Mouse (Mus musculus) liver, embryonic 14.5 days (tissue): ENCODE measurements around the gene Gm15093. TPM values are rescaled to one million over a fixed set of nuclear protein-coding genes. Genes with fewer than 3 reads are reported as not detected.
"Not testable (repeated sequence)": the region's sequence is repeated elsewhere in the genome, so short reads cannot be mapped to it uniquely, and the experiment has no call there.

Experiments
- ATAC-seq: fragments of 200-750 bp; cut with Nextera tagmentation; 2 replicates; pipeline ENCODE4 v1.8.0; 2017; ENCODE audit warnings: moderate number of reproducible peaks, mild to moderate bottlenecking, moderate library complexity; ENCODE audit not compliant: insufficient read depth
- DNase-seq, 3 experiments: peaks; one replicate each; pipeline ENCODE4 v3.0.0-alpha.2; 2012 to 2013; ENCODE audit warnings: low read depth in 3 of 3, low spot score in 3 of 3
- H3K27ac ChIP-seq: fragments of 300-500 bp; sonication (generic); 2 replicates; pipeline ENCODE4 v1.5.1; 2014; ENCODE audit warnings: moderate library complexity, mild to moderate bottlenecking, control low read depth, inconsistent platforms
- H3K27me3 ChIP-seq: fragments of 300-500 bp; sonication (generic); 2 replicates; pipeline ENCODE4 v1.6.1; 2014; ENCODE audit warnings: mild to moderate bottlenecking, low read length, moderate library complexity; ENCODE audit not compliant: control insufficient read depth, insufficient read depth
- H3K36me3 ChIP-seq: fragments of 300-500 bp; sonication (generic); replicated peaks from 2 replicates; pipeline ENCODE4 v1.6.1; 2014; ENCODE audit warnings: low read depth; ENCODE audit not compliant: control insufficient read depth, insufficient read depth
- H3K4me1 ChIP-seq, 2 experiments: fragments of 200-500 bp in 1 of 2; fragments of 300-500 bp in 1 of 2; sonication (generic) in 1 of 2; replicated peaks; 2 replicates each; pipeline ENCODE4 v1.6.1; 2012 to 2014; ENCODE audit warnings: antibody characterized with exemption in 1 of 2, inconsistent platforms in 1 of 2, low read length in 1 of 2; ENCODE audit not compliant: control insufficient read depth in 2 of 2, insufficient read depth in 2 of 2
- H3K4me2 ChIP-seq: fragments of 300-500 bp; sonication (generic); 2 replicates; pipeline ENCODE4 v1.6.1; 2014; ENCODE audit warnings: low read depth, mild to moderate bottlenecking, control low read depth, moderate library complexity
- H3K4me3 ChIP-seq, 2 experiments: fragments of 200-500 bp in 1 of 2; fragments of 300-500 bp in 1 of 2; sonication (generic) in 1 of 2; 2 replicates each; pipeline ENCODE4 v1.5.1; 2012 to 2014; ENCODE audit warnings: low read depth in 2 of 2, low read length in 2 of 2, mild to moderate bottlenecking in 2 of 2, control low read depth in 1 of 2, inconsistent platforms in 1 of 2, moderate library complexity in 1 of 2; ENCODE audit not compliant: insufficient read depth in 1 of 2
- H3K9ac ChIP-seq: fragments of 300-500 bp; sonication (generic); replicated peaks from 2 replicates; pipeline ENCODE4 v1.6.1; 2014; ENCODE audit warnings: mild to moderate bottlenecking, control low read depth, moderate library complexity
- H3K9me3 ChIP-seq: fragments of 300-500 bp; sonication (generic); 2 replicates; pipeline ENCODE4 v1.6.1; 2016; ENCODE audit warnings: low read length, mixed read lengths; ENCODE audit not compliant: control insufficient read depth
- WGBS: fragments of 180-500 bp; shearing (Covaris S2); extraction: QIAGEN DNeasy Blood & Tissue Kit; methylation state at CpG from one replicate; pipeline ENCODE4 v1.1.7; 2014; ENCODE audit not compliant: insufficient replicate concordance; 5-methylcytosine and 5-hydroxymethylcytosine counted together
- polyA plus RNA-seq, 2 experiments: library from polyadenylated mRNA; depleted of rRNA in 1 of 2; stranded (reverse) in 1 of 2; unstranded in 1 of 2; fragments of >200 nt; fragmentation: Nextera tagmentation in 1 of 2; extraction: Ambion mirVana in 1 of 2; gene quantifications; 2 replicates each; pipeline versions ENCODE4 v1.2.1 to v1.2.3; 2012 to 2014

Gm15093 gene
- polyA plus RNA-seq (2012; rRNA removed) (not detected in 2 replicates), polyA plus RNA-seq (2014; fragmentation: Nextera tagmentation; extraction: Ambion mirVana) (not detected in 2 replicates)

DNA sequence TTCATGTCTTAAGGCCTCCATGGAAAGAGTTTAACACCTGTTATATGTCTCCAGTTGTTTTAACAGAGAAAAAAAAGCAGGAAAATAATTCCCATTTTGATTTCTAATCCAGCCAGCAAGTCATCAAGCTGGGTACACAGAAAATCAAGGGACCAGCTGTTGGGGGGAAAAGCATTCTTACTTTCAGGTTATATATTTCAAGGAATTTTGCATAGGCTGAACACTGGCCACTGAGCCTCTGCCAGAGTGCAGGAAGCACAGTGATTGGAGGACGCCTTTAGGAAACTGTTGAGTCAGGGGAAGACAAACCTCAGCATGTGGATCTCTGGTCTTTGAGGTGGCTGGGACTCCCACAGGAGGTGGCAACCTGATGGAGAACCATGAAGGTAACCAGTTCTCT, at the start of gene Gm15093:
TSS of gene Gm15093 (plus strand) at position 301 of the 400 bp plus-strand sequence.
- H3K4me3 ChIP-seq, H3K4me1 ChIP-seq, H3K36me3 ChIP-seq, H3K9me3 ChIP-seq, H3K4me2 ChIP-seq, H3K27ac ChIP-seq, H3K9ac ChIP-seq, ATAC-seq, DNase-seq, H3K27me3 ChIP-seq: not testable (repeated sequence)
- no CpG with 5 or more reads among the region's 1 CpGs for WGBS

Other genes with a start within 250 kb of the Gm15093 start
- gene Ott, start 198.1 kb upstream of the Gm15093 start, polyA plus RNA-seq (2012; rRNA removed) = not detected in 2 replicates
- not detected in 2 replicates for gene Ott, start 198.1 kb upstream of the Gm15093 start, polyA plus RNA-seq (2014; fragmentation: Nextera tagmentation; extraction: Ambion mirVana)
- not detected in 2 replicates for gene Gm15085, start 175.2 kb downstream of the Gm15093 start, polyA plus RNA-seq (2012; rRNA removed)
- gene Gm15085, start 175.2 kb downstream of the Gm15093 start, polyA plus RNA-seq (2014; fragmentation: Nextera tagmentation; extraction: Ambion mirVana) = not detected in 2 replicates